Mouse (Mus musculus): ENCODE measurements around the gene Tgfbr3. TPM values are rescaled to one million over a fixed set of nuclear protein-coding genes. Genes with fewer than 3 reads are reported as not detected.
"Not testable (repeated sequence)": the region's sequence is repeated elsewhere in the genome, so short reads cannot be mapped to it uniquely, and the experiment has no call there.

Gene Tgfbr3
- polyA plus RNA-seq, 1 experiment from 2014 or later: 6.6 TPM

DNA sequence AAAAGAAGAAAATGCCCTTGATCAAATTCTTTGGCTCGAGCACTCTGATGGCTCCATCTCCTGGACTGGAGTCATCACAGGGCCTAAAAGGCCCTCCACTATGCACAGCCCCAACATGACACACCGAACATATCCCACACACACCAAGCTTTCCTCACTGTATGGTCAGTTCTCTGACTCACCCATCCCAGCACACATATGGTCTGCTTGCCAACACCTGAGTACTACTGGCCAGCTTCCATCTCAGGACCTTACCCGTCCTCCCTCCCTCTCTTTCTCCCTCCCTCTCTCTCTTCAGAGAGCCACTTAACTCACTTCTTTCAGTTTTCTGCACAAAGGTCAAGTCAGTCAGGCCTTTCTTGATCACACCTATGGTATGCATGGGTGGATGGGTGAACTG lies 36.0 kb downstream of the Tgfbr3 start:
- Histone ChIP-seq H3K27ac (replicated peaks) (no peak overlapping the region), H3K4me1 (peaks cover 19% of the 10 kb centered on the region), H3K9ac (replicated peaks) (no peak overlapping the region), H3K9me3 (replicated peaks) (no peaks in the 10 kb centered on the region), H3K27me3 (replicated peaks) (peaks cover 14% of the 10 kb centered on the region), H3K4me2 (no peak overlapping the region), H3K36me3 (no peaks in the 10 kb centered on the region), H3K4me3 (replicated peaks) (no peak overlapping the region)
- ATAC-seq (ENCODE audit: low FRiP score): no peak
- 97% methylated on average over 3 of the region's 3 CpGs for WGBS

DNA sequence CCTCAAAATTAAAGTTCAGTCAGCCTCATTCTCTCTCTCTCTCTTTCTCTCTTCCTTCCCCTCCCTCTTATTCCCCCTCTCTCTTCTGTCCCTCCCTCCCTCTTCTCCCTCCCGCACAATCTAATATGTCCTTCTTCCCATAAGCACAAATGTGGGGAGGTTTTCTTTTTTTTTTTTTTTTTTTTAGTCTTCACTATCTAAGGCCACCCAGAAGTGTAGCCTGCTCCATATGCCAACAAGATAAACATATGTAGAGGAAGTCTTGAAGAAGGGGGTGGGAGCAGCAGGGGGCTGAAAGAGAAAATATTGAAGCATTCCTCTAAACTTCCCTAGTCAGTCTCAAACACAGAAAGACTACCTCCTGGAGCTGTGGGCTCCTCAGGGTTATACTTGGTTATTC lies 37.0 kb downstream of the Tgfbr3 start:
- no peak overlapping the region for H3K9ac ChIP-seq (replicated peaks)
- no peak overlapping the region for H3K27ac ChIP-seq (replicated peaks)
- no peak overlapping the region for H3K4me3 ChIP-seq (replicated peaks)
- H3K27me3 ChIP-seq (replicated peaks): peaks cover 14% of the 10 kb centered on the region
- no peak for ATAC-seq (ENCODE audit: low FRiP score)
- no peaks in the 10 kb centered on the region for H3K9me3 ChIP-seq (replicated peaks)
- peaks cover 19% of the 10 kb centered on the region for H3K4me1 ChIP-seq
- no peaks in the 10 kb centered on the region for H3K36me3 ChIP-seq
- 61% methylated on average over 1 of the region's 1 CpGs for WGBS
- no peak overlapping the region for H3K4me2 ChIP-seq

DNA sequence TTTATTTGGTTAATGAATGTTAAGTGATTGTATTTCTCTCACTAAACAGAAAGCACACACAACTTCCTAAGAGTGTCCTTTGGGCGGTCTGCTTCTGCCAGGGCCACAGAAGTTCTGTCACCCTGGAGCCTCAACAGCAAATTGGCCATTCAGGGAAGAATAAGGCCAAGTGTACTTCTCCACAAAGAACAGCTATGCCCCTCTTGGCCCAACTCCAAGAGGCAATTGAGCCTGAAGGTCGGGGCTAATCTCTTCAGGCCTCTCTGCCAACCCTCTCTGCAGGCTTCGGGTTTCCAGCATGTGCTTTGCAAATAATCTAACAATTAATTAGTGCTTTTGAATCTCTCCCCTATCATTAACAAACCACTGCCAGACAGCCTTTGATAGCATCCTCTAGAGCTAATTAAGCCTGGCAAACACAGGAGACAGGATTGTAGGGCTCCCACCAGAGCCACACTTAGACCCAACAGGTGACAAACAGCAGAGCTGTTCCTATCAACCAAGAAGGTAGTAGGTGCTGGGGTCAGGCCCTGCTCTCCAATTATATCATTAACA lies 37.6 kb downstream of the Tgfbr3 start:
- H3K27ac ChIP-seq (replicated peaks): no peak overlapping the region
- H3K36me3 ChIP-seq: no peaks in the 10 kb centered on the region
- H3K9ac ChIP-seq (replicated peaks): no peak overlapping the region
- WGBS: 15% methylated on average over 3 of the region's 3 CpGs
- H3K4me2 ChIP-seq: no peak overlapping the region
- ATAC-seq (ENCODE audit: low FRiP score): peak; percentile 63; the same call in 1 of the 2 replicates
- peaks cover 19% of the 10 kb centered on the region for H3K4me1 ChIP-seq
- H3K9me3 ChIP-seq (replicated peaks): no peaks in the 10 kb centered on the region
- no peak overlapping the region for H3K4me3 ChIP-seq (replicated peaks)
- peaks cover 14% of the 10 kb centered on the region for H3K27me3 ChIP-seq (replicated peaks)

- Histone ChIP-seq H3K4me1 (peaks cover 19% of the 10 kb centered on the region), H3K27ac (replicated peaks) (no peak overlapping the region), H3K4me3 (replicated peaks) (no peak overlapping the region), H3K4me2 (no peak overlapping the region), H3K27me3 (replicated peaks) (peaks cover 14% of the 10 kb centered on the region), H3K36me3 (no peaks in the 10 kb centered on the region), H3K9ac (replicated peaks) (no peak overlapping the region), H3K9me3 (replicated peaks) (no peaks in the 10 kb centered on the region)
- no peak for ATAC-seq (ENCODE audit: low FRiP score)
- WGBS: 31% methylated on average over 19 of the region's 19 CpGs
Observed at GRCm38 (mm10) chr5:107250548-107251272, 38.7 kb downstream of the Tgfbr3 start.

- H3K9me3 ChIP-seq (replicated peaks): no peaks in the 10 kb centered on the region
- H3K27me3 ChIP-seq (replicated peaks): peaks cover 19% of the 10 kb centered on the region
- H3K27ac ChIP-seq (replicated peaks): no peak overlapping the region
- H3K36me3 ChIP-seq: no peaks in the 10 kb centered on the region
- H3K4me1 ChIP-seq: peaks cover 19% of the 10 kb centered on the region
- no peak overlapping the region for H3K9ac ChIP-seq (replicated peaks)
- no peak overlapping the region for H3K4me3 ChIP-seq (replicated peaks)
- no peak overlapping the region for H3K4me2 ChIP-seq
- WGBS: 69% methylated on average over 6 of the region's 6 CpGs
- no peak for ATAC-seq (ENCODE audit: low FRiP score)
Observed at GRCm38 (mm10) chr5:107248732-107249131, 40.7 kb downstream of the Tgfbr3 start.

GRCm38 (mm10) chr5:107248302-107248701 lies 41.1 kb downstream of the Tgfbr3 start:
- not testable (repeated sequence) for ATAC-seq (ENCODE audit: low FRiP score); H3K27ac ChIP-seq (replicated peaks); H3K36me3 ChIP-seq; H3K4me3 ChIP-seq (replicated peaks); H3K9ac ChIP-seq (replicated peaks); H3K9me3 ChIP-seq (replicated peaks); H3K4me2 ChIP-seq
- Histone ChIP-seq H3K27me3 (replicated peaks) (peaks cover 16% of the 10 kb centered on the region), H3K4me1 (peaks cover 19% of the 10 kb centered on the region)
- WGBS: 97% methylated on average over 11 of the region's 11 CpGs

GRCm38 (mm10) chr5:107247786-107248185 lies 41.6 kb downstream of the Tgfbr3 start:
- H3K9ac ChIP-seq (replicated peaks): no peak overlapping the region
- H3K4me3 ChIP-seq (replicated peaks): no peak overlapping the region
- 73% methylated on average over 3 of the region's 3 CpGs for WGBS
- no peak for ATAC-seq (ENCODE audit: low FRiP score)
- H3K27me3 ChIP-seq (replicated peaks): peaks cover 11% of the 10 kb centered on the region
- no peaks in the 10 kb centered on the region for H3K9me3 ChIP-seq (replicated peaks)
- peaks cover 19% of the 10 kb centered on the region for H3K4me1 ChIP-seq
- H3K4me2 ChIP-seq: no peak overlapping the region
- H3K27ac ChIP-seq (replicated peaks): no peak overlapping the region
- H3K36me3 ChIP-seq: no peaks in the 10 kb centered on the region

DNA sequence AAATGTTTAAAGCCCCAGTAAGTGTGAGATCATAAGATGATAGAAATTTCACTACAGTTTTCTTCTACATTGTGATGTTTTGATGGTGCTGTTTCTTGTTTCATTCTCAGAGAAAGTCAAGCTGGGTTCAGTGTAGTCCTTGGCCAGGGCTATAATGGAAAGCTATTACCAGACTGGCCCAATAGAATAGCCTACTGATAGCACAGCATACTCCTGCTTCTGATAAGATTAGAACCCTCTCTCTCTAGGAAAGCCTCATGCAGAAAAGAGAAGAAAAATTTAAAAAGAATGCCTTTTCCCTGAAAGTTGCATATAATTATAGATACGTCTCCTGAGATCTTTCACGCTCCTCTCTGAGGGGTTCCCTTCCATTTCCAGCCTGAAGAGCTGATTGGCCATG lies 46.0 kb downstream of the Tgfbr3 start:
- Histone ChIP-seq H3K9me3 (replicated peaks) (no peaks in the 10 kb centered on the region), H3K4me1 (no peaks in the 10 kb centered on the region), H3K9ac (replicated peaks) (no peak overlapping the region), H3K27me3 (replicated peaks) (peaks cover 6% of the 10 kb centered on the region; the same call in 1 of the 2 replicates), H3K4me2 (no peak overlapping the region), H3K27ac (replicated peaks) (no peak overlapping the region), H3K36me3 (no peaks in the 10 kb centered on the region), H3K4me3 (replicated peaks) (no peak overlapping the region)
- WGBS: 97% methylated on average over 2 of the region's 2 CpGs
- no peak for ATAC-seq (ENCODE audit: low FRiP score)

DNA sequence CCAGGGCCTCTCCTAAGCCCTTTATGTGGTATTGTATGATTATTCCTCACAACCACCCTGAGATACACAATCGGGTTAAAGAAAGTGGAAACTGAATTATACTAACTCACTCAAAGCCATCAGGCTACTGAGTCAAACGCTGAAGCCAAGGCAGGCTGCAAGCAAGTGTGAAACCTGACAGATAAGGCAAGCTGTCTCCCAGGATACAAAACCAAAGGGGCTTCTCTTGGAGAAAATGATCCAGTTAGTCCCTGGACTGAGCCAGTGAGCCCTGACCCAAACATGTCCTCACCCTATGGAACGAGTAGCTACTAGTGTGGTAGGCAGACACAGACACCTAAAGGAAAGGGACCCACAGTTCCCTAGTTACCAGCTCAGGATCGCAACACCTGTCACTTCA lies 46.4 kb downstream of the Tgfbr3 start:
- H3K4me2 ChIP-seq: no peak overlapping the region
- no peak overlapping the region for H3K9ac ChIP-seq (replicated peaks)
- WGBS: 83% methylated on average over 4 of the region's 4 CpGs
- peaks cover 6% of the 10 kb centered on the region; the same call in 1 of the 2 replicates for H3K27me3 ChIP-seq (replicated peaks)
- no peak overlapping the region for H3K27ac ChIP-seq (replicated peaks)
- H3K4me3 ChIP-seq (replicated peaks): no peak overlapping the region
- ATAC-seq (ENCODE audit: low FRiP score): no peak
- no peaks in the 10 kb centered on the region for H3K36me3 ChIP-seq
- no peaks in the 10 kb centered on the region for H3K9me3 ChIP-seq (replicated peaks)
- peaks cover 4% of the 10 kb centered on the region; the same call in 1 of the 2 replicates for H3K4me1 ChIP-seq

- no peak overlapping the region for H3K9ac ChIP-seq (replicated peaks)
- H3K27ac ChIP-seq (replicated peaks): no peak overlapping the region
- peaks cover 10% of the 10 kb centered on the region for H3K4me1 ChIP-seq
- no peak overlapping the region for H3K4me2 ChIP-seq
- H3K36me3 ChIP-seq: no peaks in the 10 kb centered on the region
- peaks cover 10% of the 10 kb centered on the region for H3K27me3 ChIP-seq (replicated peaks)
- no peak overlapping the region for H3K4me3 ChIP-seq (replicated peaks)
- H3K9me3 ChIP-seq (replicated peaks): no peaks in the 10 kb centered on the region
- no peak for ATAC-seq (ENCODE audit: low FRiP score)
- WGBS: 32% methylated on average over 1 of the region's 1 CpGs
Observed at GRCm38 (mm10) chr5:107240276-107240675, 49.2 kb downstream of the Tgfbr3 start.

- Histone ChIP-seq H3K27me3 (replicated peaks) (peaks cover 4% of the 10 kb centered on the region), H3K27ac (replicated peaks) (no peak overlapping the region), H3K4me3 (replicated peaks) (no peak overlapping the region), H3K36me3 (no peaks in the 10 kb centered on the region), H3K4me1 (peaks cover 16% of the 10 kb centered on the region), H3K9ac (replicated peaks) (no peak overlapping the region), H3K9me3 (replicated peaks) (no peaks in the 10 kb centered on the region), H3K4me2 (no peak overlapping the region)
- WGBS: 70% methylated on average over 7 of the region's 7 CpGs
- no peak for ATAC-seq (ENCODE audit: low FRiP score)
Observed at GRCm38 (mm10) chr5:107237971-107238426, 51.4 kb downstream of the Tgfbr3 start.

GRCm38 (mm10) chr5:107236975-107237374 lies 52.5 kb downstream of the Tgfbr3 start:
- no peak overlapping the region for H3K9ac ChIP-seq (replicated peaks)
- peaks cover 16% of the 10 kb centered on the region for H3K4me1 ChIP-seq
- 84% methylated on average over 6 of the region's 6 CpGs for WGBS
- H3K36me3 ChIP-seq: no peaks in the 10 kb centered on the region
- no peaks in the 10 kb centered on the region for H3K9me3 ChIP-seq (replicated peaks)
- no peak for ATAC-seq (ENCODE audit: low FRiP score)
- H3K27me3 ChIP-seq (replicated peaks): peaks cover 4% of the 10 kb centered on the region
- no peak overlapping the region for H3K4me3 ChIP-seq (replicated peaks)
- H3K27ac ChIP-seq (replicated peaks): no peak overlapping the region
- H3K4me2 ChIP-seq: no peak overlapping the region

All from neural tube, embryonic 15.5 days (tissue).